Mouse (Mus musculus): ENCODE data around the gene 1190005I06Rik.
"Not testable (repeated sequence)": the region's sequence is repeated elsewhere in the genome, so short reads cannot be mapped to it uniquely, and the experiment has no call there.

1190005I06Rik gene

GRCm38 (mm10) chr8:120647532-120647931 lies at the start of gene 1190005I06Rik:
Gene 1190005I06Rik, minus strand, starts transcription at chr8:120647632.
- DNase-seq (ENCODE audit: low spot score in 2 of 2), result no peak

- no peak for DNase-seq (ENCODE audit: low spot score in 2 of 2)
Measured at GRCm38 (mm10) chr8:120696401-120697153, 49.1 kb upstream of the 1190005I06Rik start.

GRCm38 (mm10) chr8:120693861-120694493 lies 46.5 kb upstream of the 1190005I06Rik start:
- no peak for DNase-seq (ENCODE audit: low spot score in 2 of 2)

- DNase-seq (ENCODE audit: low spot score in 2 of 2), result no peak
Measured at GRCm38 (mm10) chr8:120692934-120693333, 45.5 kb upstream of the 1190005I06Rik start.

GRCm38 (mm10) chr8:120688511-120688910 lies 41.1 kb upstream of the 1190005I06Rik start:
- no peak for DNase-seq (ENCODE audit: low spot score in 2 of 2)

GRCm38 (mm10) chr8:120687786-120688185 lies 40.4 kb upstream of the 1190005I06Rik start:
- DNase-seq (ENCODE audit: low spot score in 2 of 2), result no peak

- no peak for DNase-seq (ENCODE audit: low spot score in 2 of 2)
Measured at GRCm38 (mm10) chr8:120686576-120686975, 39.1 kb upstream of the 1190005I06Rik start.

GRCm38 (mm10) chr8:120686051-120686450 lies 38.6 kb upstream of the 1190005I06Rik start:
- DNase-seq (ENCODE audit: low spot score in 2 of 2), result peak in 1 of 2 experiments; percentile 45

GRCm38 (mm10) chr8:120685591-120685990 lies 38.2 kb upstream of the 1190005I06Rik start:
- no peak for DNase-seq (ENCODE audit: low spot score in 2 of 2)

- DNase-seq (ENCODE audit: low spot score in 2 of 2), result peak in 1 of 2 experiments; percentile 54
Measured at GRCm38 (mm10) chr8:120685097-120685496, 37.7 kb upstream of the 1190005I06Rik start.

GRCm38 (mm10) chr8:120684082-120684481 lies 36.6 kb upstream of the 1190005I06Rik start:
- no peak for DNase-seq (ENCODE audit: low spot score in 2 of 2)

GRCm38 (mm10) chr8:120683602-120684001 lies 36.2 kb upstream of the 1190005I06Rik start:
- peak; percentile 52 to 78 for DNase-seq (ENCODE audit: low spot score in 2 of 2)

GRCm38 (mm10) chr8:120681113-120681512 lies 33.7 kb upstream of the 1190005I06Rik start:
- DNase-seq (ENCODE audit: low spot score in 2 of 2), result no peak

GRCm38 (mm10) chr8:120680405-120680804 lies 33.0 kb upstream of the 1190005I06Rik start:
- not testable (repeated sequence) for DNase-seq (ENCODE audit: low spot score in 2 of 2)

GRCm38 (mm10) chr8:120679629-120680387 lies 32.4 kb upstream of the 1190005I06Rik start:
- no peak for DNase-seq (ENCODE audit: low spot score in 2 of 2)

GRCm38 (mm10) chr8:120678447-120678846 lies 31.0 kb upstream of the 1190005I06Rik start:
- peak; percentile 69 to 81 for DNase-seq (ENCODE audit: low spot score in 2 of 2)

- DNase-seq (ENCODE audit: low spot score in 2 of 2), result no peak
Measured at GRCm38 (mm10) chr8:120675718-120676117, 28.3 kb upstream of the 1190005I06Rik start.

GRCm38 (mm10) chr8:120673298-120673697 lies 25.9 kb upstream of the 1190005I06Rik start:
- no peak for DNase-seq (ENCODE audit: low spot score in 2 of 2)

- no peak for DNase-seq (ENCODE audit: low spot score in 2 of 2)
Measured at GRCm38 (mm10) chr8:120672626-120673229, 25.3 kb upstream of the 1190005I06Rik start.

- DNase-seq (ENCODE audit: low spot score in 2 of 2), result no peak
Measured at GRCm38 (mm10) chr8:120671775-120672174, 24.3 kb upstream of the 1190005I06Rik start.

GRCm38 (mm10) chr8:120668374-120668905 lies 21.0 kb upstream of the 1190005I06Rik start, which contains the start of gene Emc8:
Gene Emc8, minus strand, starts transcription at chr8:120668573.
- no peak for DNase-seq (ENCODE audit: low spot score in 2 of 2)
